Mouse (Mus musculus) left cerebral cortex, adult 8-10 months (tissue): ENCODE data around the gene Cfap36. TPM values are rescaled to one million over a fixed set of nuclear protein-coding genes. Genes with fewer than 3 reads are reported as not detected.

Experiments used
- DNase-seq, 2 experiments: peaks; one replicate each; pipeline ENCODE4 v3.0.0; 2022; ENCODE audit warnings: low spot score in 2 of 2
- total RNA-seq, 4 experiments: library from RNA; stranded (reverse); gene quantifications; 2 replicates each; pipeline ENCODE4 v1.2.4; 2022

The Cfap36 gene
- total RNA-seq, 4 experiments from 2014 or later, result 119 to 125 (median 120) TPM

DNA sequence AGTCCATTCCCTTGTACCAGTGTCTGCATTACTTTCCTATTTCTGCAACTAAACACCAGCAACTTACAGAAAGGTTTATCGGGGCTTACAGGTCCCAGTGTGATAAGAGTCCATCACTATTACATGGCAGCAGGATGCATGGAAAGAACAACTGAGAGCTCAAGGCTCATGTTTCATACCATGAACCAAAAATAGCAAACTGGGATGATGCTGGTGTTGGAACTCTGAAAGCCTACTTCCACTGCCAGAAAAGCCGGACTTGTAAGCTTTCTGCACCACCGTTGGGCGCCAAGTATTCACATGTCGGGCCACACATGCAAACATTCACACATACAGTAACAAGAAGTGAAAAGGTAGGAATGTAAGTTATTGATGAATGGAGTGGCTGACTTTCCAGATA is 65.5 kb downstream of the Cfap36 start:
- no peak for DNase-seq

DNA sequence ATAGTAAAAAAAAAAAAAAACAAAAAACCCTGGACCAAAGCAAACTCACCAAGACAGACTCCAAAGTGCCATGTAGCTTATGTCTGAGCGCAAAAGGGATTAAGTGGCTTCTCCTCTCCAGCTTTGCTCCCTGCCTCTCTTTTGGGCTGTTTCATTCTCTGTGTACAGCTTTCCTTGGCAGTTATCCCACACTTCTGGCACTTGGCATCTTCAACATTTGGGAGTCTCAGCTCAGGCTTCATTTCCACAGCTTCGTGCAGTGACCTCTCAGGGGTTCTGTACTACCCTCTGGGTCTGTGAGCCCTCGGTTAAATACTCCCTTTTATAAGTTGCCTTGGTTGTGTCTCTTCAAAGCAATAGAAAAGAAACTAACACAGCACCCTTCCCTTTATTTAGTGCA is 66.6 kb downstream of the Cfap36 start:
- DNase-seq, result peak in 1 of 2 experiments; percentile 18

DNA sequence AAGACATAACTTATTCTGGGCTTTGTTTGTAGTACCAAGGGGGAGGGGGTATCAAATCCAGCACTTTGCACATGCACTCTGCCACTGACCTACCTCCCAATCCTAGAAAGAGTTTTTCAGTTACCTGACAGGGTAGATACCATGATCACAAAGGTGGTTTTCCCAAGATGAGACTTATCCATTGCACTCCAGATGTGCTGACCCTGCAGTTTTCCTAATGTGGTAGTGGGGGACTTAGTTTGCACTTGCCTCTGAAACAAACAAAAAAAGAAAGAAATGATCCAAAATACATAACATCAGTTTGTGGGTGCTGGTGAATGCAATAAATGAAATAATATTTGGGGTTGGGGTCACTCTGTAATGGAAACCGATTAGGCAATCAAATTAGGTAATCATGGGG is 67.9 kb downstream of the Cfap36 start:
- DNase-seq, result no peak

DNA sequence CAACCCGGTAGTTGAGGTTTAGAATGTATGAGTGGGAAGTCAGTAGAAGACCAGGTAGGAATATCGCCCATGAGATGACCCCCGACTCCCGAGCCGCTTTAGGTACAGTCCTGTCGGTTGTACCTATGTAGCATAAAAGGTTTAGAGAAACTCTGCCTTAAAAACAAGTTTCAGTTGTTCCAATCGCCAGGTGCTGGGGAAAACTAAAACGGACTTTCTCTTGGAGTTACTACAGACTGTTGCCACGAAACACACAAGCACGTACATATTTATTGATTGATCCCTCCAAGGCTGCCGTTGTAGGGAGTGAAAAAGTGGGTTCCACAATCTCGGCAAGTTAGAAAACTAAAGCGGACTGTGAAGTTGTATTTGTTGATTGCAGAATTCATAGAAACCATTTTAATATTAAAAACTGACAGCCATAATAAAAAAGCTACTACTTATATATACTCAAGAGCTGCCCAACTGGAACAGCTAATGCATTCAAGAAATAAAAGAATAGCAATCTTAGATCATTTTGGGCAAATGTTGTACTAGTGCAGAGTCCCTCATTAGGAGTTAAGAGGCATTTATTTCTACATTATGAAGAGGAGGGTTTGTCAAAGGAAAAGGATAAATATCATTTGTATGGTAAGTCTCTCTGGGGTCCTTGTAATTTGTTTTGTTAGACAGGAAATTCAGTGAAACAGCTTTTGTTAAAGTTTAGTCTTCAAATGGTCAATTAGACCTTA is 73.3 kb downstream of the Cfap36 start:
- no peak for DNase-seq

DNA sequence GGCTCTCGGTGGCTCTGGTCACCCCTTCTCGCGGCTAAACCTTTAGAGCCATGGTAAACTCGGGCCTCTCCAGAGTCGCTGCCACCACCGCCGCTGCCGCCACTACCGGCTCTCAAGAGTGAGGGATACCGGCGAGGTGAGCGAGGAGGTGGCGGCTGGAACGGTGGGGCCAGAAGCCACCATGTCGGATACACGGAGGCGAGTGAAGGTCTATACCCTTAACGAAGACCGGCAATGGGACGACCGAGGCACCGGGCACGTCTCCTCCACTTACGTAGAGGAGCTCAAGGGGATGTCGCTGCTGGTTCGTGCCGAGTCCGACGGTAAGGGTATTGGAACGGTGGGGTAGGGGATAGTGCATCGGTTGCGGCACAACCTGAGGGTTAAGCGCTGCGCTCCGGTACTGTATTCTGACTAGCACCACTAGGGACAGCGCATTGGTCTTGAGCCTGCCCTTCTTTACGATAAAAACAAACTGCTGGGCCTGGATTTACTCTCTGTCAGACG is 74.0 kb downstream of the Cfap36 start:
- peak; percentile 39 to 51 for DNase-seq

DNA sequence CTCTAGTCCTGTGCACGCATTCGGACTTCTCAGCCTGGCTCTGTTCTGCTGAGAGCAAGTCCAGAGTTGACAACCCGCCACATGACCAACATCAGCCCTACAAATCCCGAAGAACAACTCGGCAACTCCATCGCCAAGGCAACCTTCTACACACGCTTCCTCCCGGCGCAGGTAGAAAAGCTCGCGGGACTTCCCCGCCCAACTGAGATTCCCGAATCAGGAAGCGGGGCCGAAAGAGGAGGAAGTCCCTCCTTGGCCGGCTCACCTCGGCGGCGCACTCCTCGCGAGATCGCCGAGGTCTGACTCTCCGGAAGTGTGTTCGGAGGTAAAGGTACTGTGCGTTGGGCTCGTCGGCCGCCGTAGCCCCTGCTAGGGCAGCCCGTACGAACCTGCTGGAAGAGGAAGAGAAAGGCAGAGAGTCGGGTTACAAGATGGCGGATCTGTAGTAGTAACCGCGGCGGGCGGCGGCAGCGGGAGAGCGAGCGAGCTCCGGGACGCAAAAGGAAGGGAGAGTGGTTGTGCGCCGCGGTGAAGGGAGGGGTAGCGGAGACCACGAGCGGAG is 74.6 kb downstream of the Cfap36 start, which contains the start of gene Ppp4r3b:
Ppp4r3b (plus strand) TSS at position 328 of the 562 bp plus-strand sequence.
- DNase-seq, result peak; percentile 96 to 99

DNA sequence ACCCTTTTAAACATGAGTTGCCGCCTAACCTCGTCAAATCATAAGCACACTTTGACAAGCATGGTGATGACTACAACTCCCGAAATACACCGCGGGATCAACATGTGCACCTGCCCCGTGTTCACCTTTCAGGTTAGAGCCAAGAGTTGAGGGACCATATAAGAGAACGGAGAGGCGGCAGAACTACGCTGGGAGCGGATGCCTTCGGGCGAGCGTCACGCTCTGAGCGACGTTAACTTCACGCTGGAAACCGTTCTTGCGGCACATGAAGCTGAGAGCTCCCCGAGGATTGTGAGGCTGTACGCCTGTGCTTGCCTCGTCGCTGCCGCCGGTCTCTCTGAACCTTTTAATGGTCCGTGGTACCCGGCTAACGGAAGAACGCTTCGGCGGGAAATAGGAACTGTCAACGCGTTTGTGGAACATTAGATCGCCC is 75.2 kb downstream of the Cfap36 start:
- peak; percentile 50 to 59 for DNase-seq

Other genes with a start within 250 kb of the Cfap36 start
- gene Pnpt1, start 116.7 kb downstream of the Cfap36 start, total RNA-seq, result 10 to 100 TPM; 17.2 to 22.6 (median 20.9) TPM
- gene Ppp4r3b, start 74.5 kb downstream of the Cfap36 start, total RNA-seq, result 10 to 100 TPM; 49.1 to 62.8 (median 53.2) TPM
- gene Ccdc88a, start 126.2 kb upstream of the Cfap36 start, total RNA-seq, result 10 to 100 TPM; 52.4 to 62.0 (median 60.7) TPM